Mouse (Mus musculus): ENCODE results near the gene Lmf1.

The Lmf1 gene

GRCm38 (mm10) chr17:25709994-25710393 is 131.1 kb downstream of the Lmf1 start:
- no peak for DNase-seq (ENCODE audit: low spot score)

GRCm38 (mm10) chr17:25711136-25711535 is 132.3 kb downstream of the Lmf1 start:
- no peak for DNase-seq (ENCODE audit: low spot score)
